Mouse (Mus musculus): ENCODE data around the gene Ankrd45.
A peak's percentile ranks its signal among the peaks of the same experiment; 100 is the strongest.
"Not testable (repeated sequence)": the region's sequence is repeated elsewhere in the genome, so short reads cannot be mapped to it uniquely, and the experiment has no call there.

Ankrd45 gene

GRCm38 (mm10) chr1:161190253-161190910, 47.9 kb downstream of the Ankrd45 start:
- DNase-seq: no peak

GRCm38 (mm10) chr1:161195541-161196351, 53.3 kb downstream of the Ankrd45 start:
- DNase-seq: peak; percentile 72

- DNase-seq: not testable (repeated sequence)
Observed at GRCm38 (mm10) chr1:161196364-161196763, 53.9 kb downstream of the Ankrd45 start.

DNA sequence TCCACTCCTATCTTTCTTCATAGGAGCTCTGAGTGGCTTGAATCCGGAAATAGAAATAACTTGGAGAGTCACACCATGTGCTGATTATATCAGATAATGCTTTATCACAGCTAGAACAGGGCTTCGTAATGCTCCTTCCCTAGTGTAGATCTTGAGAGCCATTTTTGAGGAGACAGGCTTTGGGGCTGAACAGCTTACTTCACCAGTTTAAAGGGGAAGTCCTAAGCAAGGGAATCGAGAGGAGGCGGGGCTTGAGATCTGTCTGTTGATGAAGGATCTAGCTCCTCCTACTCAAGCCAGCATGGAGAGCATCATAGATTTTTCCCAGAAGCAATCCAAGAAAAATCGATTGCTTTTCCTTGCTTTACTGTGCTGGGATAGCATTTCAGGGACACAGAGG, 57.4 kb downstream of the Ankrd45 start:
- no peak for DNase-seq

GRCm38 (mm10) chr1:161214465-161214864, 72.0 kb downstream of the Ankrd45 start:
- DNase-seq: no peak

GRCm38 (mm10) chr1:161219816-161220215, 77.3 kb downstream of the Ankrd45 start:
- peak; percentile 12 to 23 for DNase-seq
